Mouse (Mus musculus) olfactory bulb, adult 2 months (tissue): ENCODE results near the gene Supt4a. TPM values are rescaled to one million over a fixed set of nuclear protein-coding genes. Genes with fewer than 3 reads are reported as not detected.
A peak's percentile ranks its signal among the peaks of the same experiment; 100 is the strongest.

Source experiments
- H3K27ac ChIP-seq: fragments of 200-500 bp; 2 replicates; pipeline ENCODE4 v1.5.1; 2012; ENCODE audit warnings: low read depth, low read length; ENCODE audit not compliant: insufficient read depth
- H3K4me1 ChIP-seq: fragments of 200-500 bp; 2 replicates; pipeline ENCODE4 v1.6.1; 2012; ENCODE audit warnings: low read length; ENCODE audit not compliant: control insufficient read depth, insufficient read depth
- H3K4me3 ChIP-seq: fragments of 200-500 bp; 2 replicates; pipeline ENCODE4 v1.5.1; 2012; ENCODE audit warnings: mild to moderate bottlenecking, low read depth, low read length, moderate library complexity; ENCODE audit not compliant: insufficient read depth
- CTCF ChIP-seq: fragments of 200-500 bp; IDR thresholded peaks from 2 replicates; pipeline ENCODE4 v1.5.1; 2012; ENCODE audit warnings: low read depth, mild to moderate bottlenecking, low read length, moderate library complexity; ENCODE audit not compliant: insufficient read depth
- POLR2A ChIP-seq: fragments of 200-500 bp; IDR thresholded peaks from 2 replicates; pipeline ENCODE4 v1.6.1; 2012; ENCODE audit warnings: mild to moderate bottlenecking, low read depth, low read length, moderate library complexity; ENCODE audit not compliant: insufficient read depth
- WGBS: fragments of 180-500 bp; shearing (Covaris S2); methylation state at CpG from one replicate; pipeline ENCODE4 v1.1.7; 2018; 5-methylcytosine and 5-hydroxymethylcytosine counted together
- polyA plus RNA-seq: library from polyadenylated mRNA; stranded (reverse); fragments of >200 nt; gene quantifications from 2 replicates; pipeline ENCODE4 v1.2.4, GENCODE M21; 2012; ENCODE audit warnings: low replicate concordance; ENCODE audit not compliant: missing spikeins, insufficient read depth, insufficient read length

The Supt4a gene
- polyA plus RNA-seq, 1 experiment, result not detected

DNA sequence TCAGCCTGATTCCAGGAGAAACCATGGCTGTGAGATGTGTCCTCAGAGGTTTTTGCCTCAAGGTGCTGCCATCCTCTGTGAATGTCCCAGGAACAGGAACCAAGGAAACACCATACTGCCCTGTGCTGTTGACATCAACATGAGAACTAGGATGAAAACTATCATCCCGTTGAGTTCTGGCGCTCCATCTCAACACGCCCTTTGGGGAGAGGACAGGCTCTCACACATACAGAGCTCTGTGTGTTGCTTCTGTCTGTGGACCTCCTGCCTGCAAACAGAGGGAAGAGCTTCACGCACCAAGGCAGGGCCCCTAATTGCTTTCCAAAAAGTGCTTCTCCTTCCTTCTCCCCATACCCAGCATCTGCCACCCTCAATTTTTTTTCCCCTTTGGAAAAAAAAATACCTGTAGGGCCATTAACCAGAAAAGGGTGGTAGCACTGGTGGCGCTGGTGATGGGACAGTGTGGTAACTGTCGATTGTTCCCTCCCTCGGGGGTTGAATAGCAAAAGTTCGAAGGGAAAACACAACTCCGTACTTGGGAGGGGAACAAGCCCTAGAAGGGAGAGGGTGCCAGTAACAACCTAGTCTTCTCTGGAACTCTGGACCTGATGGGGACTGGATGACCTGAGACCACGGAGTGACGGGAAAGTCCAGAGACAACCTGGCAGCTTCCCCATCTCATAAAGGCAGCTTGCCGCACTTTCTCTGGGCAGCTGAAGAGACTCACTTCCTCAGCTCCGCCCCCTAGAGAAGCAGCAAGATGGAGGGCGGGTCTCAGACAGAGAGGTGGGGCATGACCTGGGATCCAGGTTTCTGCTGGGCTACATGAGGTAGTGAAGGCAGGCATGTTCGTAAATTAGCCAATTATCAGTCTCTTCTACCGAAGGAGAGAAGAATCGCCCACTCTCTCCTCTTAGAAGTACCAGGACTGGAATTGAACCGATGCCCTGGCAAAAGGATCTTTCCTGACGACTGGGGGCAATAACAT is 11.1 kb downstream of the Supt4a start:
- WGBS, result 40% methylated on average over 19 of the region's 19 CpGs
- TF ChIP-seq POLR2A (no peak), CTCF (no peak)
- H3K4me3 ChIP-seq, result no peak overlapping the region
- H3K4me1 ChIP-seq, result no peaks in the 10 kb centered on the region
- peak overlapping the region; percentile 6; the same call in 1 of the 2 replicates for H3K27ac ChIP-seq

DNA sequence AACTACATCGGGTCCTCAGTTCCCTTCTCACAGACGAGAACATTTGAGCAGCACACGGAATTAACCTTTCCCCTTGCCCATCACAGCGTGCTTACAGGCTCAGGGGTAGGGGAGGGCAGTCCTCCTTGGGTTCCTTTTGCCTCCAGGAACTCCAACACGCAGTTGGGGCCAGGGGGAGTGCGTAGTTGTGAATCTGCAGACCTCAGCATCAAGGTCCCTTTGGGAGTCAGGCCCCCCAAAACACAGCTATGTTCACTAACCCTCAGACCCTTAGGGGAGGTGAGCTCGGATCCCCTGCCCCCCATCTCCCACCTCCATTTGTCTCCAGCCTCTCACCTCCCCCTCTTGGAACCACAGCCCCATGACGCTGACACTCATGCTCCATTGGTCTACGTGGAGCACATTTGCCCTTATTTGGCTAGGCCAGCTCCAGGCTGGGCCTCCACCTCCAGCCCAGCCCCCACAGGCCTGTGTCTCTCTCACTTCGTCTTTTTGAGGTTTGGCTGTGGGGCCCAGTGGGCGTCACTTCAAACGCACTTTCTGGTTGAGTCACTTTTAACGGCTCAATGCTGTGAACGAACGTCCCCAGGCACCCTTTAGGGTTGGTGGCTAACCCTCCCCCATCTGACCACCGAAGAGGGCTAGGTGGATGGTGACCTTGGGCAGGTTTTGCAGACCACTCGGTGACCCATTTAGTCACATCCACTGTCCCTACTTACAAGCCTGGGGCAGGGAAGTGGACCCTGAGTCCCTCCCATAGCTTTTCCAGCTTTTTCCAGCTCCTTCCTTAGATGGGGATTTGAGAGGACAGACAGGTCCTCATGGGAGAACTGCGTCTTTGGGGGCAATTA is 12.1 kb downstream of the Supt4a start:
- H3K4me3 ChIP-seq, result no peak overlapping the region
- no peak for TF ChIP-seq POLR2A
- no peak for TF ChIP-seq CTCF
- WGBS, result 62% methylated on average over 18 of the region's 18 CpGs
- H3K4me1 ChIP-seq, result no peaks in the 10 kb centered on the region
- no peak overlapping the region; the same call in 1 of the 2 replicates for H3K27ac ChIP-seq

GRCm38 (mm10) chr11:87750043-87750421 is 12.7 kb downstream of the Supt4a start:
- peak overlapping the region; percentile 36; the same call in 1 of the 2 replicates for H3K27ac ChIP-seq

GRCm38 (mm10) chr11:87750521-87750920 is 13.2 kb downstream of the Supt4a start:
- Histone ChIP-seq H3K4me1 (no peaks in the 10 kb centered on the region), H3K4me3 (no peak overlapping the region), H3K27ac (peak overlapping the region; percentile 36; the same call in 1 of the 2 replicates)
- WGBS, result 78% methylated on average over 3 of the region's 3 CpGs
- no peak for TF ChIP-seq POLR2A
- no peak for TF ChIP-seq CTCF

More at GRCm38 (mm10) chr11:87750043-87750421, 12.7 kb downstream of the Supt4a start:
- 82% methylated on average over 11 of the region's 11 CpGs for WGBS
- no peak overlapping the region for H3K4me3 ChIP-seq
- no peak for TF ChIP-seq POLR2A
- no peak for TF ChIP-seq CTCF
- no peaks in the 10 kb centered on the region for H3K4me1 ChIP-seq

- Histone ChIP-seq H3K4me3 (no peak overlapping the region; the same call in 1 of the 2 replicates), H3K27ac (peak overlapping the region; percentile 10; the same call in 1 of the 2 replicates), H3K4me1 (no peaks in the 10 kb centered on the region)
- TF ChIP-seq CTCF (no peak), POLR2A (no peak)
- WGBS, result 82% methylated on average over 8 of the region's 8 CpGs
Observed at GRCm38 (mm10) chr11:87751031-87751430, 13.7 kb downstream of the Supt4a start.

DNA sequence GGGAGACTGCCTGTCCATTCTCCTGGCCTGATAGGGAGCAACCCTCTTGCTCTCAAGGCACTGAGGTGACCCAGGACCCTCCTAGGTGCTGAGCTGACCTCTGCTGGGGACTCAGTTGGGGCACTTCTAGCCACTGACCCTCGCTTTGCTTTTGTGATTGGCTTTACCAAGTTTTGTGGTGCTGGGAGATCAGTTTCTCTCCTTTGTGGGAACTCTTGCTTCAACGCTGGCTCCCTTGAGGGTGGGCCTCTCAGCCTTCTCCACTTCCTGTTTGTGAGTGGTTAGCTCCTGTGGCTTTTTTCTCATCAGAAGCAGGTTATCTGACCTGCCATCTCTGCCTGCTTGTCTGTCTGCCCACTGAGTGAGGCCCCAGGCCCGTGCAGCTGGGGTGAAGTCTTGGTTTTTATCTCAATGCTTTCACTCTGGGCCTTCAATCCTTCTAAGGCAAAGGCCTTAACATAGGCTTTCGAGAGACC is 14.2 kb downstream of the Supt4a start:
- Histone ChIP-seq H3K4me3 (no peak overlapping the region; the same call in 1 of the 2 replicates), H3K27ac (peak overlapping the region; percentile 10; the same call in 1 of the 2 replicates), H3K4me1 (no peaks in the 10 kb centered on the region)
- WGBS, result 77% methylated on average over 4 of the region's 4 CpGs
- TF ChIP-seq POLR2A (no peak), CTCF (no peak)

DNA sequence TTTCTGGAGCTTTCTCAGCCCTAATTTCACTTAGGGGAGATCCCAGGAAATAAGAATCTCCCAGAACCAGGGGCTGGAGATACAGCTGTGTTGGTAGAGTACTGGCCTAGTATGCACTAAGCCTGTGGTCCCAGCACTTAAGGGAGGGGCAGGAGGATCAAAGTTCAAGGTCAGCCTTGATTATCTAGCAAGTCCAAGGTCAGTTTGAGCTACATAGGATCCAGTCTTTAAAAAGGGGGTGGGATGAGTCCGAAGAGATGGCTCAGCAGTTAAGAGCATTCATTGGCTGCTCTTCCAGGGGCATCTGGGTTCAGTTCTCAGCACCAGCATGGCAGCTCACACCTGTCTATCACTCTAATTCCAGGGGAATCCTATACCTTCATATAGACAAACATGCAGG is 15.0 kb downstream of the Supt4a start:
- no peak overlapping the region for H3K4me3 ChIP-seq
- no peak for TF ChIP-seq CTCF
- no peak for TF ChIP-seq POLR2A
- H3K4me1 ChIP-seq, result no peaks in the 10 kb centered on the region
- H3K27ac ChIP-seq, result no peak overlapping the region
- 88% methylated on average over 1 of the region's 1 CpGs for WGBS

GRCm38 (mm10) chr11:87753255-87753654 is 15.9 kb downstream of the Supt4a start:
- 86% methylated on average over 8 of the region's 8 CpGs for WGBS
- Histone ChIP-seq H3K27ac (no peak overlapping the region), H3K4me1 (no peaks in the 10 kb centered on the region), H3K4me3 (no peak overlapping the region)
- no peak for TF ChIP-seq POLR2A
